Mouse (Mus musculus) forebrain, embryonic 14.5 days (tissue): ENCODE measurements around the gene Capn3. TPM values are rescaled to one million over a fixed set of nuclear protein-coding genes. Genes with fewer than 3 reads are reported as not detected.

ENCODE experiments used
- ATAC-seq: fragments of 200-750 bp; cut with Nextera tagmentation; 2 replicates; pipeline ENCODE4 v1.8.0; 2017; ENCODE audit warnings: mild to moderate bottlenecking, moderate library complexity
- DNase-seq: peaks from one replicate; pipeline ENCODE4 v3.0.0-alpha.2; 2015; ENCODE audit warnings: low spot score
- H3K27ac ChIP-seq: fragments of 300-500 bp; sonication (generic); 2 replicates; pipeline ENCODE4 v1.5.1; 2014; ENCODE audit warnings: low read depth, mild to moderate bottlenecking, control low read depth, low read length, moderate library complexity
- H3K27me3 ChIP-seq: fragments of 300-500 bp; sonication (generic); replicated peaks from 2 replicates; pipeline ENCODE4 v1.6.1; 2014; ENCODE audit warnings: low read length, control low read depth, mixed read lengths; ENCODE audit not compliant: control insufficient read depth, insufficient read depth
- H3K36me3 ChIP-seq: fragments of 300-500 bp; sonication (generic); 2 replicates; pipeline ENCODE4 v1.6.1; 2014; ENCODE audit warnings: low read length, control low read depth; ENCODE audit not compliant: control insufficient read depth, insufficient read depth
- H3K4me1 ChIP-seq: fragments of 300-500 bp; sonication (generic); 2 replicates; pipeline ENCODE4 v1.6.1; 2014; ENCODE audit warnings: antibody characterized with exemption, low read length, control low read depth; ENCODE audit not compliant: control insufficient read depth, insufficient read depth
- H3K4me2 ChIP-seq: fragments of 300-500 bp; sonication (generic); 2 replicates; pipeline ENCODE4 v1.6.1; 2014; ENCODE audit warnings: mild to moderate bottlenecking, control low read depth, low read length
- H3K4me3 ChIP-seq: fragments of 300-500 bp; sonication (generic); 2 replicates; pipeline ENCODE4 v1.5.1; 2014; ENCODE audit warnings: low read depth, low read length, control low read depth
- H3K9ac ChIP-seq: fragments of 300-500 bp; sonication (generic); 2 replicates; pipeline ENCODE4 v1.6.1; 2014; ENCODE audit warnings: mild to moderate bottlenecking, low read length, control low read depth, moderate library complexity
- H3K9me3 ChIP-seq: fragments of 300-500 bp; sonication (generic); replicated peaks from 2 replicates; pipeline ENCODE4 v1.6.1; 2016; ENCODE audit warnings: low read length, control low read depth, mixed read lengths; ENCODE audit not compliant: control insufficient read depth
- WGBS: fragments of 180-500 bp; shearing (Covaris S2); extraction: QIAGEN DNeasy Blood & Tissue Kit; methylation state at CpG from one replicate; pipeline ENCODE4 v1.1.7; 2014; 5-methylcytosine and 5-hydroxymethylcytosine counted together
- polyA plus RNA-seq: library from polyadenylated mRNA; unstranded; fragments of >200 nt; fragmentation: Nextera tagmentation; extraction: Ambion mirVana; gene quantifications from 2 replicates; pipeline ENCODE4 v1.2.1, GENCODE M21; 2014

Capn3 gene
- polyA plus RNA-seq, result 0.37 and 0.60 TPM in 2 replicates

GRCm38 (mm10) chr2:120455719-120456118, at the start of gene Capn3:
Gene Capn3 (plus strand): TSS chr2:120456019.
- ATAC-seq, result no peak
- Histone ChIP-seq H3K4me3 (no peak within 1 kb of the TSS), H3K36me3 (no peaks in the 10 kb centered on the region), H3K4me2 (no peak within 1 kb of the TSS), H3K9me3 (no peaks in the 10 kb centered on the region), H3K9ac (no peak within 1 kb of the TSS), H3K27ac (no peak within 1 kb of the TSS), H3K27me3 (no peaks in the 10 kb centered on the region), H3K4me1 (no peaks in the 10 kb centered on the region)
- 71% methylated on average over 4 of the region's 4 CpGs for WGBS
- no peak for DNase-seq

GRCm38 (mm10) chr2:120411096-120411628, 44.7 kb upstream of the Capn3 start:
- H3K9ac ChIP-seq, result no peak overlapping the region
- H3K4me1 ChIP-seq, result no peaks in the 10 kb centered on the region
- H3K36me3 ChIP-seq, result no peaks in the 10 kb centered on the region
- no peak overlapping the region for H3K4me3 ChIP-seq
- no peak for DNase-seq
- H3K27me3 ChIP-seq, result no peaks in the 10 kb centered on the region
- H3K27ac ChIP-seq, result no peak overlapping the region
- no peak for ATAC-seq
- no peak overlapping the region for H3K4me2 ChIP-seq
- H3K9me3 ChIP-seq, result no peaks in the 10 kb centered on the region
- 91% methylated on average over 3 of the region's 3 CpGs for WGBS

GRCm38 (mm10) chr2:120414113-120414512, 41.7 kb upstream of the Capn3 start:
- ATAC-seq, result no peak
- Histone ChIP-seq H3K27me3 (no peaks in the 10 kb centered on the region), H3K4me2 (no peak overlapping the region), H3K9me3 (no peaks in the 10 kb centered on the region), H3K4me1 (no peaks in the 10 kb centered on the region), H3K36me3 (no peaks in the 10 kb centered on the region), H3K27ac (0 out of 2 replicates have a peak overlapping the region, but pooled peaks have one; percentile 50), H3K9ac (no peak overlapping the region), H3K4me3 (no peak overlapping the region)
- peak; percentile 6 for DNase-seq

- DNase-seq (peak; percentile 74), ATAC-seq (peak; percentile 68; the same call in 1 of the 2 replicates)
- Histone ChIP-seq H3K27ac (peak overlapping the region; percentile 44; the same call in 1 of the 2 replicates), H3K4me3 (no peak overlapping the region), H3K9ac (no peak overlapping the region), H3K27me3 (no peaks in the 10 kb centered on the region), H3K4me1 (no peaks in the 10 kb centered on the region), H3K4me2 (no peak overlapping the region), H3K36me3 (no peaks in the 10 kb centered on the region), H3K9me3 (no peaks in the 10 kb centered on the region)
- WGBS, result 49% methylated on average over 1 of the region's 1 CpGs
Measured at GRCm38 (mm10) chr2:120414738-120415414, 40.9 kb upstream of the Capn3 start.

GRCm38 (mm10) chr2:120424386-120424785, 31.4 kb upstream of the Capn3 start:
- no peak overlapping the region for H3K4me3 ChIP-seq
- H3K27me3 ChIP-seq, result no peaks in the 10 kb centered on the region
- H3K4me1 ChIP-seq, result no peaks in the 10 kb centered on the region
- no peak overlapping the region for H3K4me2 ChIP-seq
- whole genome bisulfite sequencing, result 90% methylated on average over 5 of the region's 5 CpGs
- ATAC-seq, result no peak
- H3K9ac ChIP-seq, result no peak overlapping the region
- no peaks in the 10 kb centered on the region for H3K9me3 ChIP-seq
- H3K36me3 ChIP-seq, result no peaks in the 10 kb centered on the region
- H3K27ac ChIP-seq, result no peak overlapping the region
- DNase-seq, result no peak

- ATAC-seq (no peak), DNase-seq (no peak)
- H3K4me1 ChIP-seq, result no peaks in the 10 kb centered on the region
- no peak overlapping the region for H3K9ac ChIP-seq
- no peak overlapping the region for H3K4me2 ChIP-seq
- WGBS, result 96% methylated on average over 1 of the region's 1 CpGs
- H3K4me3 ChIP-seq, result no peak overlapping the region
- no peaks in the 10 kb centered on the region for H3K36me3 ChIP-seq
- H3K9me3 ChIP-seq, result no peaks in the 10 kb centered on the region
- H3K27me3 ChIP-seq, result no peaks in the 10 kb centered on the region
- H3K27ac ChIP-seq, result no peak overlapping the region
Measured at GRCm38 (mm10) chr2:120444486-120444885, 11.3 kb upstream of the Capn3 start.

GRCm38 (mm10) chr2:120446373-120446772, 9.4 kb upstream of the Capn3 start:
- no peak overlapping the region for H3K4me2 ChIP-seq
- no peak for DNase-seq
- 81% methylated on average over 10 of the region's 10 CpGs for WGBS

GRCm38 (mm10) chr2:120447306-120447705, 8.5 kb upstream of the Capn3 start:
- Histone ChIP-seq H3K4me2 (no peak overlapping the region), H3K4me1 (no peaks in the 10 kb centered on the region), H3K27ac (no peak overlapping the region), H3K9ac (no peak overlapping the region), H3K9me3 (no peaks in the 10 kb centered on the region), H3K27me3 (no peaks in the 10 kb centered on the region), H3K36me3 (no peaks in the 10 kb centered on the region), H3K4me3 (no peak overlapping the region)
- DNase-seq (no peak), ATAC-seq (no peak)
- WGBS, result 90% methylated on average over 1 of the region's 1 CpGs

More at GRCm38 (mm10) chr2:120446373-120446772, 9.4 kb upstream of the Capn3 start:
- no peaks in the 10 kb centered on the region for H3K9me3 ChIP-seq
- H3K27me3 ChIP-seq, result no peaks in the 10 kb centered on the region
- no peak overlapping the region for H3K9ac ChIP-seq
- no peaks in the 10 kb centered on the region for H3K36me3 ChIP-seq
- H3K4me3 ChIP-seq, result no peak overlapping the region
- no peak for ATAC-seq
- no peaks in the 10 kb centered on the region for H3K4me1 ChIP-seq
- H3K27ac ChIP-seq, result no peak overlapping the region

GRCm38 (mm10) chr2:120450724-120451123, 5.1 kb upstream of the Capn3 start:
- 57% methylated on average over 6 of the region's 6 CpGs for WGBS
- Histone ChIP-seq H3K4me3 (no peak overlapping the region), H3K4me2 (no peak overlapping the region), H3K27me3 (no peaks in the 10 kb centered on the region), H3K36me3 (no peaks in the 10 kb centered on the region), H3K9ac (no peak overlapping the region), H3K27ac (no peak overlapping the region), H3K9me3 (no peaks in the 10 kb centered on the region), H3K4me1 (no peaks in the 10 kb centered on the region)
- ATAC-seq (no peak), DNase-seq (no peak)
